Mouse (Mus musculus): ENCODE results near the gene Pdk1. TPM values are rescaled to one million over a fixed set of nuclear protein-coding genes. Genes with fewer than 3 reads are reported as not detected.

Pdk1 gene
- polyA plus RNA-seq, 1 experiment from 2014 or later, result 14.4 TPM

- WGBS, result 95% methylated on average over 4 of the region's 4 CpGs
- H3K36me3 ChIP-seq, result 0 out of 2 replicates have a peak, but pooled peaks cover 4% of the 10 kb centered on the region
- no peak for ATAC-seq
- no peak overlapping the region for H3K27ac ChIP-seq
- no peaks in the 10 kb centered on the region for H3K9me3 ChIP-seq
- H3K4me2 ChIP-seq (replicated peaks), result no peak overlapping the region
- peaks cover 8% of the 10 kb centered on the region; the same call in 1 of the 2 replicates for H3K4me1 ChIP-seq (replicated peaks)
- no peak overlapping the region for H3K4me3 ChIP-seq (replicated peaks)
- peaks cover 15% of the 10 kb centered on the region for H3K27me3 ChIP-seq
- no peak overlapping the region for H3K9ac ChIP-seq (replicated peaks)
Measured at GRCm38 (mm10) chr2:71877865-71878264, 4.8 kb downstream of the Pdk1 start.

- Histone ChIP-seq H3K4me1 (replicated peaks) (peaks cover 7% of the 10 kb centered on the region; the same call in 1 of the 2 replicates), H3K27ac (no peak overlapping the region), H3K4me2 (replicated peaks) (no peak overlapping the region), H3K27me3 (peaks cover 15% of the 10 kb centered on the region), H3K4me3 (replicated peaks) (no peak overlapping the region), H3K36me3 (0 out of 2 replicates have a peak, but pooled peaks cover 4% of the 10 kb centered on the region), H3K9me3 (no peaks in the 10 kb centered on the region), H3K9ac (replicated peaks) (no peak overlapping the region)
- 75% methylated on average over 2 of the region's 2 CpGs for WGBS
- ATAC-seq, result no peak
Measured at GRCm38 (mm10) chr2:71878441-71878840, 5.4 kb downstream of the Pdk1 start.

- H3K4me2 ChIP-seq (replicated peaks), result no peak overlapping the region
- no peaks in the 10 kb centered on the region for H3K9me3 ChIP-seq
- no peak overlapping the region for H3K9ac ChIP-seq (replicated peaks)
- no peak overlapping the region for H3K4me3 ChIP-seq (replicated peaks)
- peaks cover 2% of the 10 kb centered on the region; the same call in 1 of the 2 replicates for H3K4me1 ChIP-seq (replicated peaks)
- H3K27ac ChIP-seq, result no peak overlapping the region
- no peak for ATAC-seq
- H3K36me3 ChIP-seq, result 0 out of 2 replicates have a peak, but pooled peaks cover 4% of the 10 kb centered on the region
- peaks cover 14% of the 10 kb centered on the region for H3K27me3 ChIP-seq
Measured at GRCm38 (mm10) chr2:71878943-71879342, 5.9 kb downstream of the Pdk1 start.

- 0 out of 2 replicates have a peak, but pooled peaks cover 4% of the 10 kb centered on the region for H3K36me3 ChIP-seq
- H3K27me3 ChIP-seq, result no peaks in the 10 kb centered on the region
- H3K4me2 ChIP-seq (replicated peaks), result no peak overlapping the region
- no peak overlapping the region for H3K9ac ChIP-seq (replicated peaks)
- no peaks in the 10 kb centered on the region for H3K4me1 ChIP-seq (replicated peaks)
- WGBS, result 89% methylated on average over 19 of the region's 19 CpGs
- H3K4me3 ChIP-seq (replicated peaks), result no peak overlapping the region
- H3K9me3 ChIP-seq, result no peaks in the 10 kb centered on the region
- H3K27ac ChIP-seq, result no peak overlapping the region
- no peak for ATAC-seq
Measured at GRCm38 (mm10) chr2:71882914-71883651, 10.1 kb downstream of the Pdk1 start.

GRCm38 (mm10) chr2:71887269-71887668 lies 14.2 kb downstream of the Pdk1 start:
- H3K9me3 ChIP-seq, result no peaks in the 10 kb centered on the region
- ATAC-seq, result no peak
- H3K4me3 ChIP-seq (replicated peaks), result no peak overlapping the region
- H3K9ac ChIP-seq (replicated peaks), result no peak overlapping the region
- no peak overlapping the region for H3K27ac ChIP-seq
- 0 out of 2 replicates have a peak, but pooled peaks cover 4% of the 10 kb centered on the region for H3K36me3 ChIP-seq
- no peaks in the 10 kb centered on the region for H3K4me1 ChIP-seq (replicated peaks)
- 96% methylated on average over 4 of the region's 4 CpGs for WGBS
- no peak overlapping the region for H3K4me2 ChIP-seq (replicated peaks)
- no peaks in the 10 kb centered on the region for H3K27me3 ChIP-seq

- H3K27ac ChIP-seq, result no peak overlapping the region
- WGBS, result 75% methylated on average over 4 of the region's 4 CpGs
- peaks cover 8% of the 10 kb centered on the region for H3K36me3 ChIP-seq
- no peaks in the 10 kb centered on the region for H3K27me3 ChIP-seq
- H3K9ac ChIP-seq (replicated peaks), result no peak overlapping the region
- no peaks in the 10 kb centered on the region for H3K4me1 ChIP-seq (replicated peaks)
- no peak for ATAC-seq
- H3K9me3 ChIP-seq, result no peaks in the 10 kb centered on the region
- H3K4me3 ChIP-seq (replicated peaks), result no peak overlapping the region
- H3K4me2 ChIP-seq (replicated peaks), result no peak overlapping the region
Measured at GRCm38 (mm10) chr2:71888437-71888836, 15.4 kb downstream of the Pdk1 start.

- H3K4me1 ChIP-seq (replicated peaks), result no peaks in the 10 kb centered on the region
- peaks cover 8% of the 10 kb centered on the region for H3K36me3 ChIP-seq
- no peaks in the 10 kb centered on the region for H3K9me3 ChIP-seq
- ATAC-seq, result no peak
- no peak overlapping the region for H3K4me3 ChIP-seq (replicated peaks)
- no peak overlapping the region for H3K9ac ChIP-seq (replicated peaks)
- no peaks in the 10 kb centered on the region for H3K27me3 ChIP-seq
- 92% methylated on average over 2 of the region's 2 CpGs for WGBS
- no peak overlapping the region for H3K27ac ChIP-seq
- H3K4me2 ChIP-seq (replicated peaks), result no peak overlapping the region
Measured at GRCm38 (mm10) chr2:71891536-71891935, 18.5 kb downstream of the Pdk1 start.

- no peak overlapping the region for H3K4me3 ChIP-seq (replicated peaks)
- H3K9me3 ChIP-seq, result no peaks in the 10 kb centered on the region
- no peak overlapping the region for H3K9ac ChIP-seq (replicated peaks)
- no peak for ATAC-seq
- 98% methylated on average over 7 of the region's 7 CpGs for WGBS
- H3K4me2 ChIP-seq (replicated peaks), result no peak overlapping the region
- 0 out of 2 replicates have a peak, but pooled peaks cover 3% of the 10 kb centered on the region for H3K4me1 ChIP-seq (replicated peaks)
- no peaks in the 10 kb centered on the region for H3K27me3 ChIP-seq
- H3K27ac ChIP-seq, result no peak overlapping the region
- peaks cover 8% of the 10 kb centered on the region for H3K36me3 ChIP-seq
Measured at GRCm38 (mm10) chr2:71892741-71893349, 19.8 kb downstream of the Pdk1 start.

- no peak for ATAC-seq
- no peak overlapping the region for H3K4me2 ChIP-seq (replicated peaks)
- WGBS, result 88% methylated on average over 13 of the region's 13 CpGs
Measured at GRCm38 (mm10) chr2:71895596-71896286, 22.7 kb downstream of the Pdk1 start.

GRCm38 (mm10) chr2:71897420-71897819 lies 24.4 kb downstream of the Pdk1 start:
- no peaks in the 10 kb centered on the region for H3K9me3 ChIP-seq
- H3K4me2 ChIP-seq (replicated peaks), result no peak overlapping the region
- H3K4me1 ChIP-seq (replicated peaks), result 0 out of 2 replicates have a peak, but pooled peaks cover 3% of the 10 kb centered on the region
- H3K4me3 ChIP-seq (replicated peaks), result no peak overlapping the region
- H3K36me3 ChIP-seq, result peaks cover 4% of the 10 kb centered on the region
- no peak overlapping the region for H3K27ac ChIP-seq
- H3K9ac ChIP-seq (replicated peaks), result no peak overlapping the region
- ATAC-seq, result no peak
- H3K27me3 ChIP-seq, result no peaks in the 10 kb centered on the region
- 46% methylated on average over 12 of the region's 12 CpGs for WGBS

More at GRCm38 (mm10) chr2:71895596-71896286, 22.7 kb downstream of the Pdk1 start:
- H3K4me1 ChIP-seq (replicated peaks), result 0 out of 2 replicates have a peak, but pooled peaks cover 3% of the 10 kb centered on the region
- H3K27me3 ChIP-seq, result no peaks in the 10 kb centered on the region
- H3K4me3 ChIP-seq (replicated peaks), result no peak overlapping the region
- peaks cover 5% of the 10 kb centered on the region for H3K36me3 ChIP-seq
- H3K27ac ChIP-seq, result no peak overlapping the region
- no peak overlapping the region for H3K9ac ChIP-seq (replicated peaks)
- no peaks in the 10 kb centered on the region for H3K9me3 ChIP-seq

- Histone ChIP-seq H3K9me3 (no peaks in the 10 kb centered on the region), H3K27me3 (no peaks in the 10 kb centered on the region), H3K4me3 (replicated peaks) (no peak overlapping the region), H3K9ac (replicated peaks) (no peak overlapping the region), H3K36me3 (no peaks in the 10 kb centered on the region; the same call in 1 of the 2 replicates), H3K4me2 (replicated peaks) (no peak overlapping the region), H3K4me1 (replicated peaks) (0 out of 2 replicates have a peak, but pooled peaks cover 3% of the 10 kb centered on the region), H3K27ac (no peak overlapping the region)
- no peak for ATAC-seq
- 61% methylated on average over 8 of the region's 8 CpGs for WGBS
Measured at GRCm38 (mm10) chr2:71898335-71898856, 25.4 kb downstream of the Pdk1 start.
